Mouse (Mus musculus): ENCODE data around the gene Mrc2. TPM values are rescaled to one million over a fixed set of nuclear protein-coding genes. Genes with fewer than 3 reads are reported as not detected.
A peak's percentile ranks its signal among the peaks of the same experiment; 100 is the strongest.

Mrc2 gene
- polyA plus RNA-seq, 1 experiment from 2014 or later, result 14.7 TPM

- 85% methylated on average over 3 of the region's 3 CpGs for WGBS
- H3K4me2 ChIP-seq (ENCODE audit: low read depth, severe bottlenecking), result no peak overlapping the region
- ATAC-seq (ENCODE audit: insufficient number of reproducible peaks, low FRiP score, low TSS enrichment, low read depth), result no peak
Observed at GRCm38 (mm10) chr11:105331129-105331528, 38.7 kb downstream of the Mrc2 start.

GRCm38 (mm10) chr11:105331732-105332131, 39.3 kb downstream of the Mrc2 start:
- DNase-seq (ENCODE audit: low spot score) (peak; percentile 47), ATAC-seq (ENCODE audit: insufficient number of reproducible peaks, low FRiP score, low TSS enrichment, low read depth) (no peak)
- H3K27me3 ChIP-seq (ENCODE audit: control insufficient read depth, insufficient read depth, low read length), result no peaks in the 10 kb centered on the region
- H3K9me3 ChIP-seq (ENCODE audit: control insufficient read depth, low read length), result no peaks in the 10 kb centered on the region
- no peak overlapping the region for H3K9ac ChIP-seq (ENCODE audit: low read length)
- peaks cover 2% of the 10 kb centered on the region; the same call in 1 of the 2 replicates for H3K36me3 ChIP-seq (ENCODE audit: control insufficient read depth, insufficient read depth, low read length)
- WGBS, result 56% methylated on average over 10 of the region's 10 CpGs
- H3K4me2 ChIP-seq (ENCODE audit: low read depth, severe bottlenecking), result no peak overlapping the region
- no peak overlapping the region for H3K4me3 ChIP-seq (ENCODE audit: low read depth, low read length)
- no peaks in the 10 kb centered on the region for H3K4me1 ChIP-seq (ENCODE audit: control insufficient read depth, insufficient read depth, low read length)
- H3K27ac ChIP-seq (replicated peaks; ENCODE audit: low read depth, low read length), result no peak overlapping the region

More at GRCm38 (mm10) chr11:105331129-105331528, 38.7 kb downstream of the Mrc2 start:
- Histone ChIP-seq H3K4me3 (ENCODE audit: low read depth, low read length) (no peak overlapping the region), H3K27me3 (ENCODE audit: control insufficient read depth, insufficient read depth, low read length) (no peaks in the 10 kb centered on the region), H3K36me3 (ENCODE audit: control insufficient read depth, insufficient read depth, low read length) (peaks cover 2% of the 10 kb centered on the region; the same call in 1 of the 2 replicates), H3K9me3 (ENCODE audit: control insufficient read depth, low read length) (no peaks in the 10 kb centered on the region), H3K27ac (replicated peaks; ENCODE audit: low read depth, low read length) (no peak overlapping the region), H3K4me1 (ENCODE audit: control insufficient read depth, insufficient read depth, low read length) (no peaks in the 10 kb centered on the region), H3K9ac (ENCODE audit: low read length) (no peak overlapping the region)
- no peak for DNase-seq (ENCODE audit: low spot score)

- WGBS, result 75% methylated on average over 8 of the region's 8 CpGs
- peak; percentile 68 for DNase-seq (ENCODE audit: low spot score)
Observed at GRCm38 (mm10) chr11:105332468-105332867, 40.0 kb downstream of the Mrc2 start.

GRCm38 (mm10) chr11:105333867-105334670, 41.6 kb downstream of the Mrc2 start:
- no peaks in the 10 kb centered on the region for H3K4me1 ChIP-seq (ENCODE audit: control insufficient read depth, insufficient read depth, low read length)
- H3K36me3 ChIP-seq (ENCODE audit: control insufficient read depth, insufficient read depth, low read length), result peaks cover 2% of the 10 kb centered on the region
- H3K27ac ChIP-seq (replicated peaks; ENCODE audit: low read depth, low read length), result no peak overlapping the region
- no peaks in the 10 kb centered on the region for H3K27me3 ChIP-seq (ENCODE audit: control insufficient read depth, insufficient read depth, low read length)
- H3K9ac ChIP-seq (ENCODE audit: low read length), result no peak overlapping the region
- H3K9me3 ChIP-seq (ENCODE audit: control insufficient read depth, low read length), result no peaks in the 10 kb centered on the region
- no peak overlapping the region for H3K4me2 ChIP-seq (ENCODE audit: low read depth, severe bottlenecking)
- DNase-seq (ENCODE audit: low spot score) (no peak), ATAC-seq (ENCODE audit: insufficient number of reproducible peaks, low FRiP score, low TSS enrichment, low read depth) (no peak)
- H3K4me3 ChIP-seq (ENCODE audit: low read depth, low read length), result no peak overlapping the region
- 79% methylated on average over 8 of the region's 8 CpGs for WGBS

More at GRCm38 (mm10) chr11:105332468-105332867, 40.0 kb downstream of the Mrc2 start:
- ATAC-seq (ENCODE audit: insufficient number of reproducible peaks, low FRiP score, low TSS enrichment, low read depth), result no peak
- no peak overlapping the region for H3K27ac ChIP-seq (replicated peaks; ENCODE audit: low read depth, low read length)
- H3K36me3 ChIP-seq (ENCODE audit: control insufficient read depth, insufficient read depth, low read length), result peaks cover 2% of the 10 kb centered on the region; the same call in 1 of the 2 replicates
- H3K4me2 ChIP-seq (ENCODE audit: low read depth, severe bottlenecking), result no peak overlapping the region
- H3K9ac ChIP-seq (ENCODE audit: low read length), result no peak overlapping the region
- no peaks in the 10 kb centered on the region for H3K9me3 ChIP-seq (ENCODE audit: control insufficient read depth, low read length)
- no peaks in the 10 kb centered on the region for H3K4me1 ChIP-seq (ENCODE audit: control insufficient read depth, insufficient read depth, low read length)
- H3K27me3 ChIP-seq (ENCODE audit: control insufficient read depth, insufficient read depth, low read length), result no peaks in the 10 kb centered on the region
- no peak overlapping the region for H3K4me3 ChIP-seq (ENCODE audit: low read depth, low read length)

- Histone ChIP-seq H3K4me1 (ENCODE audit: control insufficient read depth, insufficient read depth, low read length) (no peaks in the 10 kb centered on the region), H3K4me2 (ENCODE audit: low read depth, severe bottlenecking) (no peak overlapping the region), H3K9ac (ENCODE audit: low read length) (no peak overlapping the region), H3K27me3 (ENCODE audit: control insufficient read depth, insufficient read depth, low read length) (no peaks in the 10 kb centered on the region), H3K9me3 (ENCODE audit: control insufficient read depth, low read length) (no peaks in the 10 kb centered on the region), H3K4me3 (ENCODE audit: low read depth, low read length) (no peak overlapping the region), H3K27ac (replicated peaks; ENCODE audit: low read depth, low read length) (no peak overlapping the region), H3K36me3 (ENCODE audit: control insufficient read depth, insufficient read depth, low read length) (peaks cover 14% of the 10 kb centered on the region)
- DNase-seq (ENCODE audit: low spot score), result no peak
- 88% methylated on average over 12 of the region's 12 CpGs for WGBS
- ATAC-seq (ENCODE audit: insufficient number of reproducible peaks, low FRiP score, low TSS enrichment, low read depth), result no peak
Observed at GRCm38 (mm10) chr11:105338596-105339390, 46.4 kb downstream of the Mrc2 start.

- Histone ChIP-seq H3K4me2 (ENCODE audit: low read depth, severe bottlenecking) (no peak overlapping the region), H3K4me1 (ENCODE audit: control insufficient read depth, insufficient read depth, low read length) (no peaks in the 10 kb centered on the region), H3K27me3 (ENCODE audit: control insufficient read depth, insufficient read depth, low read length) (no peaks in the 10 kb centered on the region), H3K9ac (ENCODE audit: low read length) (no peak overlapping the region), H3K36me3 (ENCODE audit: control insufficient read depth, insufficient read depth, low read length) (peaks cover 27% of the 10 kb centered on the region), H3K4me3 (ENCODE audit: low read depth, low read length) (no peak overlapping the region), H3K27ac (replicated peaks; ENCODE audit: low read depth, low read length) (no peak overlapping the region), H3K9me3 (ENCODE audit: control insufficient read depth, low read length) (no peaks in the 10 kb centered on the region)
- peak; percentile 52 for DNase-seq (ENCODE audit: low spot score)
- WGBS, result 83% methylated on average over 2 of the region's 2 CpGs
- ATAC-seq (ENCODE audit: insufficient number of reproducible peaks, low FRiP score, low TSS enrichment, low read depth), result no peak
Observed at GRCm38 (mm10) chr11:105345284-105345683, 52.8 kb downstream of the Mrc2 start.

GRCm38 (mm10) chr11:105347162-105348161, 55.0 kb downstream of the Mrc2 start:
- Histone ChIP-seq H3K4me1 (ENCODE audit: control insufficient read depth, insufficient read depth, low read length) (no peaks in the 10 kb centered on the region), H3K9me3 (ENCODE audit: control insufficient read depth, low read length) (no peaks in the 10 kb centered on the region), H3K27me3 (ENCODE audit: control insufficient read depth, insufficient read depth, low read length) (no peaks in the 10 kb centered on the region), H3K4me3 (ENCODE audit: low read depth, low read length) (no peak overlapping the region), H3K36me3 (ENCODE audit: control insufficient read depth, insufficient read depth, low read length) (peaks cover 23% of the 10 kb centered on the region), H3K4me2 (ENCODE audit: low read depth, severe bottlenecking) (no peak overlapping the region), H3K9ac (ENCODE audit: low read length) (no peak overlapping the region), H3K27ac (replicated peaks; ENCODE audit: low read depth, low read length) (no peak overlapping the region)
- 71% methylated on average over 28 of the region's 28 CpGs for WGBS
- no peak for ATAC-seq (ENCODE audit: insufficient number of reproducible peaks, low FRiP score, low TSS enrichment, low read depth)
- DNase-seq (ENCODE audit: low spot score), result peak; percentile 81

All from limb, embryonic 11.5 days (tissue).